Mouse (Mus musculus) retina, postnatal 7 days (tissue): ENCODE measurements around the gene Dido1.

Source experiments
- DNase-seq: peaks from one replicate; pipeline ENCODE4 v3.0.0-alpha.2; 2012; ENCODE audit warnings: low read depth, low spot score

The Dido1 gene

DNA sequence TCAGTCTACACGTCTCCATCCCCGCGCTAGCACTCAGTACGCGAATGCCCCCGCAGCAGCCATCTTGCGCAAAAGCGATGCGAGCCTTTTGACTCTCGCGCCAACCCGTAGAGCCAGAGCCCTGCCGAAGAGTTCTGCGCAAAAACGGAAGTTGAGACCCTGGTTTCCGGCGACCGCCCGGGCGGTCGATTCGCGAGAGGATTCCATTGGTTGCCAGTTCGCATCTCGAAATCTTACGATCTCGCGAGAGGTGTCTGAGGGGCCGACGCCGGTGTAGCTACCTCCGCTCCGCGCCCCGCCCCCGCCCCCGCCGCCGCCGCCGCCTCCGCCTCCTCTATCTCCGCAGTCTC is at the start of gene Dido1, which contains the start of gene Gid8:
Gene Dido1 (minus strand): TSS at position 77 of the 350 bp plus-strand sequence.
Gene Gid8 (plus strand): TSS at position 195 of the 350 bp plus-strand sequence.
- DNase-seq, result peak; percentile 97

DNA sequence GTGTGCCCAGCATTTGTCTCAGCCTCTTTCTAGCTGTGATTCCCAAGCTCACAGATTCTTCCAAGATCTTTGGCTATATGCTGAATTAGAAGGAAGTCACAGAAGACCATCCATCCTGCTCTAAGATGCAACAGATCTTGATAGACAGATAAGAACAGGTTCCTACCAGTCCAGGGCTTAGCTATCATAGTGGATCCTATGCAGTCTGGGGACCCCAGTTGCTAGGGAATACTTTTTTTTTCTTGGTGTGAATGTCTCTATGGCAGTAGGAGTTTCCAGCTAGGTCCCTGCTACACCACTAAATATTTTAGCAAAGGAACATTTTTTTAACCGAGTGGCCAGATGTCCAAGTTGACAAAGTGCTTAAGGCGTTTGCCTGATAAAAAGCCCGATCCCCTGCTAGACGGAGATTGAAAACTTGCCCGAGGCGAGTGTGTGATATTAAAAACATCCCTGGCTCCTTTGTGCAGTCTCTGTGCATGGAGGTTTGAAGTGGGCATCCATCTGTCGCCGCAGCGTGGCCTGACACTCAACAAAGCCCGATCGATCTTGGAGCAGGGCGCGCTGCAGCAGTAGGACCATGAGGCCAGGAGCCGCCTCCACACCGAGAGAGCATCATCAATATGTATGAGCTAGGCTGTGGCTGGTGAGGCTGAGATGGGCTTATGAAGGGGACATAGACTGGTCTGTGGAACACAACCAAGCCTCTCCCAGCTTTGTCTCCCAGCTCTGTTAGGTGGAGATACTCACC is 48.9 kb upstream of the Dido1 start:
- no peak for DNase-seq

- DNase-seq, result no peak
Observed at GRCm38 (mm10) chr2:180756786-180757185, 47.0 kb upstream of the Dido1 start.

DNA sequence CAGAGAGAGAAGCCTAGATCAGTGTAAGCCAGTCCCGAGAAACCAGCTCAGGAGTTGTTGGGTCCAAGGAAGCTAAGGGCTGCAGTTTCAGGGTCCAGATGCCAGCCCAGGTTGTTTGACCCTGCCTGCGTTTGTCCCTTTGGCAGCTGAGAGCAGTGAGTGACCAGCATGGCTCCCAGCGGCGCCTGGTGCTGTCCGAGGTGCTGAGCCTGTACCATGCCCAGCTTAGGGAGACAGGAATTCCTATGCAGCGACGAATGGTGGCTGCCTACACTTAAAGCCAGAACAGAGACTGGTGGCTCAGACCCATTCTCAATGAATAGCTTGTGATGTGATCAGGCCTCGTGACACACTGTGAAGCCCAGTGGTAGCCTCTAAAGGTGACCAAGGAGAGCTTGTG is 46.1 kb upstream of the Dido1 start:
- no peak for DNase-seq

DNA sequence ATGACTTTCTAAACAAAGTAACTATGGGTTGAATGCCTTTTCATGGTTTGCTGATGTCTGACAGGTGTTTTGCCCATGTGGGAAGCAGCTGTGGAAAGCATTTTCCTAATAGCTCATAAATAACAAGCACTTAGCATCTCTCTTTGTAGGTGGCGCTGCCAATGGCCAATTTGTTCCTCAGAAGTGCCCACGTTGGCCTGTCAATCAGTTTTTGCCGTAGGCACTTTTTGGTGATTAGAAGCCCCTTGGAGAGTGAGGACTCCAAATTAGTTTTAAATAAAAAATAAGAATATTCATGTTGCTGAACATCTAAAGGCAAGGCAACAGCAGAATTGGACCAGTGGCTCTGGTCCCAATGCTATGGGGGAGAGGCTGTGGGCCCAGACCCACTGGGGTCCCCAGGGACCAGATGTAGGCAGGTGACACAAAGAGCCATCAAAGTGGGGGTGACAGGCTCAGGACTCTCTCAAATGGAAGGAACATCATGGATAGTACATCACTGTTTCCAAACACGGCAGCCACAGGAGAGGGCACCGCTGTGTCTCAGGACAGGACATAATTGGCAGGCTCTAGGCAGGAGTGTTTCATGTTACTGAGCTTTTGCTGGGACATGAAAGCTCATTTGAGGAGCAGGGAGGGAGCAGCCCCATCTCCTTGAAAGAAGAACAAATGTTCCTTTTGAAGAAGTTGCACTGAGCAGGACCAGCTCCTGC is 45.3 kb upstream of the Dido1 start:
- DNase-seq, result no peak

DNA sequence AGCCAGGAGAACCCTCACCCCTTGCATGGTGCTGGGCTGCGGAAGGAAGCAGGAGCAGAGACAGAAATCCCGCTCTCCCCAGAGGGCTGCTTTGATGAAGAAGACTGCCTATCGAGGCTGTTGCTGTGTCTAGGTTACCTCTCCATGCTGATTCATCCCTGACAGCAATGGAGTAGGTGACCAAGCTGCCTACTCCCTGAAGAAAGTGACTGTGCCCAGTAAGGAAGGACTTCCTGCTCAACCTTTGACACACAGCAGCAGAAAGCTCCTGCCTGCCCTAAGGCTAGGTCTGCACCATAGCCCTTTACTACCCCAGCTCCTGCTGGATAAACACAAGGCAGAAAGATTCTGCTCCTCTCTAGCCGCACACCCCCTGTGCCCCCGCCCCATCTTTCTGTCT is 39.1 kb upstream of the Dido1 start:
- no peak for DNase-seq

DNA sequence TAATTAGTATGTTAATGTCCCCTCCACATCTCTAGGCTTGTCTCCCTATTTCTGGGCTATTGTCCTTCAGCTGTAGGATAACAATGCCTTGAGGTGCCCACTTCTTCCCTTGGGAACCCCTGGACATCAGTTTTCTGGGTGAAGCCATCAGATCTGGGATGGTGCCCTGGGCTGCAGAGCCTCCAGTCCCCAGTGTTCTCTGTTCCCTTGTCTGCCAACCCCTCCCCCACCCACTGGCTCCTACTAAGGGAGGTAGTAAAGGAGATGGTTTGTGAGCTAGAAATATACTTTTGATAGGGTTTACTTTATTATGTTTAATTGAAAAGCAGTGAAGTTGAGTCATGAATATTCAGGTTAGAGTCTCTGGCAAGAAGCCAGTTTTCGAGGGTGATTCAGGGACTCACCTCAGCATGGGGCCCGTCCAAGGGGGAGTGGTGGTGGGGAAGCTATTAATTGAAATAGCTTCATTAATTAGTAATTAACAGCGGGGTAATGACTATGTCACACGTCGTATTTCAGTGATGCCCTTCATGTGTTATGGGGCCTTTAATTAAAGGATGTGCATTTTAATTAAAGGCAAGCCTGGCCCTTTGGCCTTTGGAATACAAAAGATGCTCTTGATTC is 36.9 kb upstream of the Dido1 start:
- DNase-seq, result no peak

DNA sequence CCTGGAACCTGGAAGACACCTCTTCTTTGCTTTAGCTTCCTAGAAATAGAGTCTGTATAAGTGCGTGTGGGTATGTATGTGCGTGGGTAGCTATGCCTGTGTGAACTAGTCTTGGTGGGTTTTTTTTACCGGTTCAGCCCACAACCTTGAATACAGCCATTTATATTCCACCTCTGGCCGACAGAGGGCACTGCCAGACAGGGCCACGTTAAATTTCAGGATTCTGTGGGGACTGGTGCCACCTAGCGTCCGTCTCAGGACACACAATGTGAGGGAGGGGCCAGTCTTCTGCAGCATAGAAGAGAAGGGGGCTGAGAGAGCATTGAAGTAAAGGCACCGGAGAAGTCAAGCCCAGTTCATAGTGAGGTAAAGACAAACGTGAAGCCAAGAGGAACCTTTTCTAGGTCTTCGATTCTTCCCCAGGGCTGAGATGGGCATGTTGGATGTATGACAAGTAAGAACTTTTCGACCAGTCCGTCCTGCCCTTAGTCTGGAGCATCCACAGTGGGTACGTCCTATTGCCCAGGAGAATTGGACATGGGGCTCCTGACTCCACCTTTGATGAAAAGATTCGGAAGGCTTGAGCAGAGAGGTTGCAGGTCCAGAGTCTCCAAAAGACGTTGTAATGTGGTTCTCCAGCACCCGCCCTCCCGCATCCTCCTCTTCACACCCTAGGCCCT is 35.6 kb upstream of the Dido1 start:
- DNase-seq, result peak; percentile 80

DNA sequence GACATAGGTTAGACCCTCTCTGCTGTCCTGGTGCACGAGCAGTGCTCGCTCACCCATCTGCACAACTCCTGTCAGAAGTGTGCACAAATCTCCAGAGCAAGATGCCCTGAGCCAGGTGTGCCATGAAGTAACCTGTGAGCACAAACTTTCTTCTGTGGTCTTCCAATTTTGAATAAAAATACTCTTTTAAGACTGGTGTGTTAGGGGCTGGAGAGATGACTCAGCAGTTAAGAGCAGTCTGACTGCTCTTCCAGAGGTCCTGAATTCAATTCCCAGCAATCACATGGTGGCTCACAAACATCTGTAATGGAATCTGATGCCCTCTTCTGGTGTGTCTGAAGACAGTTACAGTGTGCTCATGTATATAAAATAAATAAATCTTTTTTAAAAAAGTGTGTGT is 33.5 kb upstream of the Dido1 start:
- DNase-seq, result no peak

DNA sequence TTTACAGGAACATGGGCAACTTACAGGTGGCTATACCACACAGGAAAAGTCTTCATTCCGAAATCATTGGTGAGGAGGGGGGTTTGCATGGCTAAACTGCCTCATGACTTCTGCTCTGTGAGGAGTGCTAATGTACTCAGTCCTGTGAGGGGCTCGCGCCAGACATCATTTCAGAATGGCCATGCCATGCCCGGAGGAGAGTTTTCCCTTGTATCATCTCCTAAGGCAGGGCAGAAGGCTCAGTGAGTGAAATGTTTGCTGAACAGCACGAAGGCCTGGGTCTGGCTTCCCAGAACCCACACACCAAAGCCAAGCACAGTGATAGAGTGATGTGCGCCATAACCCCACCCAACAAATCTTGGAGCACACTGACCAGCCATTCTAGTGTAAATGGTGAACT is 33.0 kb upstream of the Dido1 start:
- DNase-seq, result no peak

DNA sequence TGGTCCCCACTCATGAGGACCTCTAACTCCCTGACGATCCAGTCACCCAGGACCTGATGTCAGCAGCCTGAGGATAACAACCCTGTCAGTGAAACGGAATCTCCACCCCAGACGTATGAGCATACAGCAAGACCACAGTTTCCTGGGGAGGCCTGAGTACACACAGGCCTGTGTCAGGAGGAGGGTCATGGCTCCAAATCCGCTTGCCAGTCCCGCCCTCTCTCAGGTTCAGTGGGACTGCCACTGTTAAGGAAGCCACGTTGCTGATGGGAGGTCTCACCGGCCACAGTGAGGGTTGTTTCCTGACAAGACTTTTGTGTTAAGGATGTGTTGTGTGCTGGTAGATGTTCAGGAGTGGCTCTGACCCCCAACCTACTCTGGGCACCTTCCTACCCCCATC is 31.6 kb upstream of the Dido1 start:
- no peak for DNase-seq

GRCm38 (mm10) chr2:180740349-180740748 is 30.6 kb upstream of the Dido1 start:
- no peak for DNase-seq

DNA sequence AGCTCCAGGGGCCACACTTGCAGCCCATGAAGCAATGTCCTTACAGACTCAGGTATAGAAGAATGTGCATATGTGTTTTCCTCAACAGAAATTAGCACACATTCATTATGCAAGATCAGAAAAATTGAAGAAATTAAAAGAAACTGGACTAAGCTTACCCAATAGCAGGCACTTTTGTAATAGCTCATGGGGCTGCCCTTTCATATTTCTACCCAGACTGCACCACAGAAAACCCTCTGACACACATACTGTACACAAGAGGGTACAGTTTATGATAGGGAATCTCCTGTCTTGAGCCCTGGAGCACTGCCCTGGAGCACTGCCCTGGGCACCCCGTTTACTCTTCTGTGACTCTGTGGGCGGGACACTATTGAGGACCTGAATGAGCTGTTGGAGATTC is 28.2 kb upstream of the Dido1 start:
- no peak for DNase-seq

DNA sequence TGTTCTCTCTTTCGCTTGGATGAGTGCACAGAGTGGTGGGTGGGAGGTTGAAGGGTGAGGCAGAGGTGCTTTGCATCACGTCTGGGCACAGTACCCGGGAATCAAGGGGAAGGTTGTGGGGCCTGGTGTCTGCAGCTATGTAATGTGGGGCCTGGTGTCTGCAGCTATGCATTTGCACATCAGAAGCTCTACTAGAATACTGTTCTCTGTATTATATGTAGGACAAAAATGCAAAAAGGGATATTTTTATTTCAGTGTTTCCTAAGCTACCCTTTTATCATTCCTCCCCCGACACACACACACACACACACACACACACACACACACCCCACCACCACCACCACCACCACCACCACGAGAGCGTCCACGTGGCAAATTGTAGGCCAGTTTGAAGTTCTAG is 25.4 kb upstream of the Dido1 start:
- DNase-seq, result no peak

DNA sequence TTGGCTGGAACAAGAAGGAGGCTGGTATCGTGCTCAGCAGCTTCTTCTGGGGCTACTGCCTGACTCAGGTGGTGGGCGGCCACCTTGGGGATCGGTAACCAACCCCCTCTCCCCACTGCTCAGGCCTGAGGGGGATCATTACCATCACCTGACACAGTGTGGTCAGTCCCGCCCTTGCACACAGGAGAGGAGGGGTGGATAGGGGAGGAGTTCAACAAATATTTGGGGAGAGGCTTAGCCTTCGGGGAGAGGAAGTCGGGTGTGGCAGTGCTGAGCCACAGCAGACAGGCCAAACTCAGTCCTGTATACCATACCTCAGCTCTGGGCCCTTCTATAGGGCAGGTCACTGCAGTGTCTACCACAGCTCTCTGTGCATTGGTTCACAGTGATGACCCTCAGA is 22.2 kb upstream of the Dido1 start:
- DNase-seq, result no peak

- DNase-seq, result no peak
Observed at GRCm38 (mm10) chr2:180731036-180731435, 21.2 kb upstream of the Dido1 start.

GRCm38 (mm10) chr2:180727613-180728021 is 17.8 kb upstream of the Dido1 start:
- no peak for DNase-seq

GRCm38 (mm10) chr2:180726658-180727442 is 17.1 kb upstream of the Dido1 start:
- DNase-seq, result no peak

- no peak for DNase-seq
Observed at GRCm38 (mm10) chr2:180725856-180726629, 16.2 kb upstream of the Dido1 start.

DNA sequence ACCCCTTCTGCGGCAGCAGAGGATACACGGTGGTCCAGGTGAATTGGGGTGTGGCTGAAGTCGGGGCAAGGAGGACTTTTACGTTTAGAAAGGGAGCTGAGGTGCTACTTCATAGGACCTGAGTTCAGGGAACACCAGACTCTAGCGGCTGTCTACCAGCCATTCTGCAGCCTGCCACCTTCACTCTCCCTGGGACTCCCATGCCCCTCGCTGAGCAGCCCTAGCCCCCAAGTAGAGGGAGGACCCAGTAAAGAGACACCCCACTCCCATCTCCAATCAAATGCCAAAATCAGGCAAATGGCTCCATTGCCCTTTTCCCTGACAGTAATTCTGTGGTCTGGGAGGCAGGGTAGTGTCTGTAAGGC is 15.6 kb upstream of the Dido1 start:
- no peak for DNase-seq
